Mouse (Mus musculus) G1E (cell line): ENCODE results near the gene Hdac4.

Experiments
- CTCF ChIP-seq: IDR thresholded peaks from 2 replicates; pipeline ENCODE4 v1.5.1; 2012; ENCODE audit warnings: low read depth, low read length, inconsistent platforms, mixed read lengths
- GATA1 ChIP-seq: IDR thresholded peaks from 2 replicates; pipeline ENCODE4 v1.6.1; 2012; ENCODE audit warnings: borderline replicate concordance, low read length, inconsistent platforms, mixed read lengths
- POLR2AphosphoS5 ChIP-seq: IDR thresholded peaks from 2 replicates; pipeline ENCODE4 v1.6.1; 2012; ENCODE audit warnings: low read depth, low read length, inconsistent platforms; ENCODE audit not compliant: insufficient replicate concordance

GRCm38 (mm10) chr1:92086277-92086813, 109.2 kb downstream of the Hdac4 start:
- no peak for TF ChIP-seq POLR2AphosphoS5
- no peak for TF ChIP-seq CTCF
- no peak for TF ChIP-seq GATA1
